Mouse (Mus musculus) limb, embryonic 13.5 days (tissue): ENCODE measurements around the gene Amdhd2. TPM values are rescaled to one million over a fixed set of nuclear protein-coding genes. Genes with fewer than 3 reads are reported as not detected.

ENCODE experiments used
- ATAC-seq: fragments of 200-750 bp; cut with Nextera tagmentation; 2 replicates; pipeline ENCODE4 v1.8.0; 2017; ENCODE audit warnings: low read depth, moderate number of reproducible peaks, moderate TSS enrichment; ENCODE audit not compliant: low FRiP score
- H3K27ac ChIP-seq: fragments of 300-500 bp; sonication (generic); 2 replicates; pipeline ENCODE4 v1.5.1; 2015; ENCODE audit warnings: inconsistent platforms, mild to moderate bottlenecking, moderate library complexity
- H3K27me3 ChIP-seq: fragments of 300-500 bp; sonication (generic); 2 replicates; pipeline ENCODE4 v1.6.1; 2015; ENCODE audit warnings: mild to moderate bottlenecking, inconsistent platforms
- H3K36me3 ChIP-seq: fragments of 300-500 bp; sonication (generic); 2 replicates; pipeline ENCODE4 v1.6.1; 2015; ENCODE audit warnings: inconsistent platforms, mild to moderate bottlenecking, moderate library complexity
- H3K4me1 ChIP-seq: fragments of 300-500 bp; sonication (generic); 2 replicates; pipeline ENCODE4 v1.6.1; 2015; ENCODE audit warnings: inconsistent platforms
- H3K4me2 ChIP-seq: fragments of 300-500 bp; sonication (generic); replicated peaks from 2 replicates; pipeline ENCODE4 v1.6.1; 2015; ENCODE audit warnings: inconsistent platforms, mild to moderate bottlenecking, moderate library complexity
- H3K4me3 ChIP-seq: fragments of 300-500 bp; sonication (generic); 2 replicates; pipeline ENCODE4 v1.5.1; 2015; ENCODE audit warnings: moderate library complexity, mild to moderate bottlenecking, inconsistent platforms
- H3K9ac ChIP-seq: fragments of 300-500 bp; sonication (generic); 2 replicates; pipeline ENCODE4 v1.6.1; 2015; ENCODE audit warnings: mild to moderate bottlenecking, inconsistent platforms
- H3K9me3 ChIP-seq: fragments of 300-500 bp; sonication (generic); 2 replicates; pipeline ENCODE4 v1.6.1; 2016; ENCODE audit warnings: inconsistent platforms
- WGBS: fragments of 180-500 bp; shearing (Covaris S2); methylation state at CpG from one replicate; pipeline ENCODE4 v1.1.7; 2015; 5-methylcytosine and 5-hydroxymethylcytosine counted together
- polyA plus RNA-seq: library from polyadenylated mRNA; unstranded; fragments of >200 nt; fragmentation: Nextera tagmentation; extraction: Ambion mirVana; gene quantifications from 2 replicates; pipeline ENCODE4 v1.2.1, GENCODE M21; 2015

Gene Amdhd2
- 36.9 and 38.1 TPM in 2 replicates for polyA plus RNA-seq

GRCm38 (mm10) chr17:24163176-24163962 lies at the start of gene Amdhd2:
Amdhd2 (minus strand) TSS chr17:24163766.
- 1% methylated on average over 47 of the region's 47 CpGs for WGBS
- ATAC-seq, result peak; percentile 93
- peaks cover 37% of the 10 kb centered on the region for H3K4me1 ChIP-seq

DNA sequence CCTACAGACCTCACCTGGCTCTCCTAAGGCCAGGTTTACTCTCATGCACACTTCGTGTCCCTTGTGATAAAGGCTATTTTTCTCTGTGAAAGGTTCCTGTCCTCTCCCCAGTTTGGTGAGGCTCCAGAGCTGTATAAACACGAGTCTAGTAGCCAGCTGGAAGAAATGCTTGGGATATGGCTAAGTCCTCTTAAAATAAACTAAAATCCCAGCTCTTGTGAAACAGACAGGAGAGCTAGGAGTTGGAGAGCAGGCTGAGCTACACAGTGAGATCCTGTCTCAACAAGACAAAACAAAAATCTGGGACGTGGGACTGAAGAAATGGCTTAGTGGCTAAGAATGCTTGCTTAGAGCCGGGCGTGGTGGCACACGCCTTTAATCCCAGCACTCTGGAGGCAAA lies 49.6 kb upstream of the Amdhd2 start:
- peaks cover 40% of the 10 kb centered on the region for H3K36me3 ChIP-seq
- peaks cover 36% of the 10 kb centered on the region for H3K4me1 ChIP-seq
- 81% methylated on average over 6 of the region's 6 CpGs for WGBS
- no peak overlapping the region for H3K4me2 ChIP-seq
- ATAC-seq, result no peak
- H3K27me3 ChIP-seq, result no peaks in the 10 kb centered on the region
- H3K4me3 ChIP-seq, result no peak overlapping the region
- H3K9ac ChIP-seq, result no peak overlapping the region
- H3K9me3 ChIP-seq, result no peaks in the 10 kb centered on the region
- H3K27ac ChIP-seq, result no peak overlapping the region

More at GRCm38 (mm10) chr17:24163176-24163962, at the start of gene Amdhd2:
- Histone ChIP-seq H3K27me3 (no peaks in the 10 kb centered on the region), H3K9me3 (no peaks in the 10 kb centered on the region), H3K9ac (peak within 1 kb of the TSS; percentile 86), H3K4me3 (peak within 1 kb of the TSS; percentile 86), H3K27ac (peak within 1 kb of the TSS; percentile 76; the same call in 1 of the 2 replicates), H3K4me2 (peak within 1 kb of the TSS; percentile 96), H3K36me3 (peaks cover 32% of the 10 kb centered on the region)

DNA sequence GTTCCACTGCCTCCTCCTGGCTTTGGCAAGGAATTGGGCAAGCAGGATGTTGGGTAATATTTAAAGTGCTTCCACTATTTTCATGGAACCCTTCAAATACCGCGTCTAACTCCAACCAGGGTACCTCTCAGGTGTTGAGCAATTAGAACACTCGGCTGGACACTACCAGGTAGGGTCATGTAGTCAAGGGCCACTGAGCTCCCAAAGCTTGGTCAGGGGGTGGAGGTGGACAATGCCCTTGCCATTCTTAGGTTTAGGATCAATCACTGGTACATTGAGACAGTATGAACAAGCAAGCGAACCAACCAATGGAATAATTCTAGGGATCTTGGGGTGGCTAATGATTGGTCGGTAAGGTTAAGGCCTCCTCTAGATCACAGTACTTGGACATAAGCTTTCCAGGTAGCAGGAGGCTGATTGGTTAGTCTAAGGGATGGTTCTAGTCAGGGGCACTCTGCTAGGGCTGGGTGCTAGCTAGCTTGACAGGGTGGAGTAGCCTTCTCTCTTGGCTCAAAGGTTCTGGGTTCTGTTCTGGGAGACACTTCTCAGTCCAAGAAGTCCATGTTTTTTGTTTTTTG lies 49.0 kb upstream of the Amdhd2 start:
- no peak for ATAC-seq
- Histone ChIP-seq H3K4me1 (peaks cover 43% of the 10 kb centered on the region), H3K4me3 (peak overlapping the region; percentile 56), H3K36me3 (peaks cover 33% of the 10 kb centered on the region), H3K27me3 (no peaks in the 10 kb centered on the region), H3K9me3 (no peaks in the 10 kb centered on the region), H3K9ac (no peak overlapping the region), H3K4me2 (peak overlapping the region; percentile 98), H3K27ac (peak overlapping the region; percentile 97; the same call in 1 of the 2 replicates)
- WGBS, result 26% methylated on average over 5 of the region's 5 CpGs

DNA sequence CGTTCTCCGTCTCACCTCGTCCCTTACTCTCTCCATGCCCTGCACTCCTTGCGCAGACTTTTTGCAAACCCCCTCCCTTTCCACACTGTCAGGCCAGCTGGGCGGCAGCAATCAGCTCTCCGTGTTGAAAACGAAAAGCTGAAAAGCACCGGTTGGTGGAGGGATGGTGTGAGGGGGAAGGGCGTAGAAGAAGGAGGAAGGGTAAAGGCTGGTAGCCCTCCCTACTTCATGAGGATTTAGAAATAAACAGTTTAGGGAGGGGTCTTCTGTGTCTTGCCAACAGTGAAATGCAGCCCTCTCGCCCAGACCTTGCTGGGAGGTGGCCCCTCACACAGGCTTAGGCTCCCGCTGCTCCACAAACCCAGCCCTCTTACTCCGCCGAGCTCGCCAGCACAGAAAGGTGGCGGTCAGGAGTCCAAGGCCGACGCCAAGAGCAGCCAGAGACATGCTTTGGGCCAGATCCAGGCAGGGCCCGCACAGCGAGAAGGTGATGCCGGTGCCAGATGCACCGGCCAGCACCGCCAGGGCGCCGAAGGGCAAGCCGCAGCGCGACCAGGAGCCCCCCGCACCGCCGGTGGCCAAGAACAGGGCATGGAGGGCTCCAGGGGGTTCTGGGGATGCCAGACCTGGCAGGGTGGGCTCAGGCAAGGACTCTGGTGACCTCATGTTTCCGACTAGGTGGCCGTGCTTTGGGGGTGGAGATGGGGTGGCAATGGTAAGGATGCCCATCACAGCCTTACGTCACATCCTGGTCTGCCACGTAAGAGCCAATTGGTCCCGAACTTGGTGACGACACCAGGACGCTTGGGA lies 48.3 kb upstream of the Amdhd2 start:
- ATAC-seq, result peak; percentile 8
- WGBS, result under 1% methylated on average over 37 of the region's 37 CpGs

GRCm38 (mm10) chr17:24210591-24210990 lies 47.0 kb upstream of the Amdhd2 start:
- Histone ChIP-seq H3K4me2 (peak overlapping the region; percentile 98), H3K4me1 (peaks cover 62% of the 10 kb centered on the region), H3K9ac (0 out of 2 replicates have a peak overlapping the region, but pooled peaks have one; percentile 82), H3K27ac (peak overlapping the region; percentile 97), H3K27me3 (no peaks in the 10 kb centered on the region), H3K4me3 (0 out of 2 replicates have a peak overlapping the region, but pooled peaks have one; percentile 56), H3K9me3 (no peaks in the 10 kb centered on the region), H3K36me3 (peaks cover 14% of the 10 kb centered on the region)
- 68% methylated on average over 3 of the region's 3 CpGs for WGBS
- no peak for ATAC-seq

More for the DNA sequence above, 48.3 kb upstream of the Amdhd2 start:
- peak overlapping the region; percentile 82 for H3K9ac ChIP-seq
- peaks cover 50% of the 10 kb centered on the region for H3K4me1 ChIP-seq
- H3K27me3 ChIP-seq, result no peaks in the 10 kb centered on the region
- H3K27ac ChIP-seq, result peak overlapping the region; percentile 97
- peak overlapping the region; percentile 56 for H3K4me3 ChIP-seq
- peak overlapping the region; percentile 98 for H3K4me2 ChIP-seq
- H3K9me3 ChIP-seq, result no peaks in the 10 kb centered on the region
- H3K36me3 ChIP-seq, result peaks cover 26% of the 10 kb centered on the region

DNA sequence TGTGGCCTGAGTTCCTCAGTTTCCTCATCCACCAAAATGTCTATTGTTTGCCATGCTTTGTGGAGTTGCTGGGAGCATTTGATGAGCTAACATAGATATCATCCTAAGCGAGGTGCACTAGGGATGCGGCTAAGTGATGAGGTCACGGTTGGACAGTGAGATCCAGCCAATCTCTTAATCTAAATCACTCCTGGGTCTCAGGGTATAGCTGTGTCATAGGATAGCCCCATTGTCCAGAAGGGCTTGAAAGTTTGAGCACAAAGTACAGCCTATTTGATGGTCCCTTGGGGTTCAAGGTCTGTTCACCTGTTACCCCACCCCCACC lies 46.3 kb upstream of the Amdhd2 start:
- ATAC-seq, result no peak
- H3K4me3 ChIP-seq, result peak overlapping the region; percentile 69; the same call in 1 of the 2 replicates

GRCm38 (mm10) chr17:24209043-24209915 lies 45.7 kb upstream of the Amdhd2 start, which contains the start of gene Ntn3:
Ntn3 (minus strand) TSS chr17:24209531.
- Histone ChIP-seq H3K27me3 (no peaks in the 10 kb centered on the region), H3K9me3 (no peaks in the 10 kb centered on the region), H3K9ac (peak within 1 kb of the TSS; percentile 88), H3K4me1 (peaks cover 71% of the 10 kb centered on the region), H3K4me3 (peak within 1 kb of the TSS; percentile 69), H3K4me2 (peak within 1 kb of the TSS; percentile 98), H3K36me3 (0 out of 2 replicates have a peak, but pooled peaks cover under 1% of the 10 kb centered on the region), H3K27ac (peak within 1 kb of the TSS; percentile 97)
- WGBS, result under 1% methylated on average over 38 of the region's 43 CpGs
- ATAC-seq, result peak; percentile 86

More for the DNA sequence above, 46.3 kb upstream of the Amdhd2 start:
- WGBS, result 78% methylated on average over 3 of the region's 3 CpGs
- peak overlapping the region; percentile 97 for H3K27ac ChIP-seq
- H3K4me2 ChIP-seq, result peak overlapping the region; percentile 98
- no peaks in the 10 kb centered on the region for H3K27me3 ChIP-seq
- no peaks in the 10 kb centered on the region for H3K9me3 ChIP-seq
- H3K36me3 ChIP-seq, result peaks cover 7% of the 10 kb centered on the region
- peaks cover 65% of the 10 kb centered on the region for H3K4me1 ChIP-seq
- H3K9ac ChIP-seq, result no peak overlapping the region

DNA sequence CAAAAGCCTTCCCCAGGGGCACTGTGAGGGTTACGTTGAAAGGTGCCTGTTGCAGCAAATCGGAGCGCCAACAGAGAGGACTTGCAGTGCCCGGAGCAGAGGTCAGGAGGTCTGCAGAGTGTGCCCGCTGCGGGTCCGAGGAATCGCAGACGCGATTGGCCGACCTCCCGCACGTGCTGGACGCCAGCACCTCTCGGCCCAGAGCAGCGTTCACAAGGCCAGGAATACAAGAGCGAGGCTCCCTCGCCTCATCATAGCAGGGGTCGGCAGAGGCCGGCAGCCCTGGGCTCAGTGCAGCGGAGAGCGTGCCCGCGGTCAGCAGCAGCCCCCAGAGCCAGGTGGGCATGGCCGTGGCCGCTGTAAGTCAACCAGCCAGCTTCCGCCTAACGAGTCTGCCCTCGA lies 45.1 kb upstream of the Amdhd2 start:
- no peak for ATAC-seq
- Histone ChIP-seq H3K9ac (peak overlapping the region; percentile 88), H3K27ac (peak overlapping the region; percentile 97), H3K4me2 (peak overlapping the region; percentile 98), H3K36me3 (no peaks in the 10 kb centered on the region), H3K27me3 (no peaks in the 10 kb centered on the region), H3K4me3 (peak overlapping the region; percentile 69), H3K4me1 (peaks cover 77% of the 10 kb centered on the region), H3K9me3 (no peaks in the 10 kb centered on the region)
- under 1% methylated on average over 29 of the region's 29 CpGs for WGBS

GRCm38 (mm10) chr17:24207768-24208640 lies 44.4 kb upstream of the Amdhd2 start:
- peak overlapping the region; percentile 98 for H3K4me2 ChIP-seq
- no peak for ATAC-seq
- WGBS, result 54% methylated on average over 34 of the region's 34 CpGs
- H3K4me1 ChIP-seq, result peaks cover 81% of the 10 kb centered on the region
- no peaks in the 10 kb centered on the region for H3K27me3 ChIP-seq
- peak overlapping the region; percentile 88 for H3K9ac ChIP-seq
- H3K9me3 ChIP-seq, result no peaks in the 10 kb centered on the region
- H3K27ac ChIP-seq, result peak overlapping the region; percentile 97
- no peaks in the 10 kb centered on the region for H3K36me3 ChIP-seq
- H3K4me3 ChIP-seq, result peak overlapping the region; percentile 69
